Mouse (Mus musculus) testis, adult 2 months (tissue): ENCODE results near the gene Olfm2. TPM values are rescaled to one million over a fixed set of nuclear protein-coding genes. Genes with fewer than 3 reads are reported as not detected.
A peak's percentile ranks its signal among the peaks of the same experiment; 100 is the strongest.

ENCODE experiments used
- H3K27ac ChIP-seq: fragments of 200-500 bp; 2 replicates; pipeline ENCODE4 v1.5.1; 2012; ENCODE audit warnings: low read depth, low read length; ENCODE audit not compliant: control insufficient read depth, insufficient read depth
- H3K27me3 ChIP-seq: fragments of 200-500 bp; 2 replicates; pipeline ENCODE4 v1.6.1; 2012; ENCODE audit warnings: mild to moderate bottlenecking, low read length, moderate library complexity; ENCODE audit not compliant: control insufficient read depth, insufficient read depth
- H3K36me3 ChIP-seq: fragments of 200-500 bp; 2 replicates; pipeline ENCODE4 v1.6.1; 2012; ENCODE audit warnings: mild to moderate bottlenecking, low read length; ENCODE audit not compliant: control insufficient read depth, insufficient read depth
- H3K4me1 ChIP-seq: fragments of 200-500 bp; 2 replicates; pipeline ENCODE4 v1.6.1; 2012; ENCODE audit warnings: low read length; ENCODE audit not compliant: control insufficient read depth, insufficient read depth
- H3K4me3 ChIP-seq: fragments of 200-500 bp; 2 replicates; pipeline ENCODE4 v1.5.1; 2012; ENCODE audit warnings: low read depth, mild to moderate bottlenecking, low read length, moderate library complexity, mixed read lengths; ENCODE audit not compliant: control insufficient read depth
- CTCF ChIP-seq: fragments of 200-500 bp; IDR thresholded peaks from 2 replicates; pipeline ENCODE4 v1.5.1; 2012; ENCODE audit warnings: low read depth, mild to moderate bottlenecking, inconsistent platforms, low read length, moderate library complexity; ENCODE audit not compliant: control insufficient read depth, insufficient read depth, insufficient replicate concordance
- POLR2A ChIP-seq: fragments of 200-500 bp; IDR thresholded peaks from 2 replicates; pipeline ENCODE4 v1.6.1; 2012; ENCODE audit warnings: low read depth, mild to moderate bottlenecking, inconsistent platforms, low read length, moderate library complexity; ENCODE audit not compliant: control insufficient read depth
- polyA plus RNA-seq: library from polyadenylated mRNA; depleted of rRNA; stranded (reverse); fragments of >200 nt; gene quantifications from 2 replicates; pipeline ENCODE4 v1.2.3, GENCODE M21; 2012

Olfm2 gene
- polyA plus RNA-seq, 1 experiment, result 3.2 TPM

DNA sequence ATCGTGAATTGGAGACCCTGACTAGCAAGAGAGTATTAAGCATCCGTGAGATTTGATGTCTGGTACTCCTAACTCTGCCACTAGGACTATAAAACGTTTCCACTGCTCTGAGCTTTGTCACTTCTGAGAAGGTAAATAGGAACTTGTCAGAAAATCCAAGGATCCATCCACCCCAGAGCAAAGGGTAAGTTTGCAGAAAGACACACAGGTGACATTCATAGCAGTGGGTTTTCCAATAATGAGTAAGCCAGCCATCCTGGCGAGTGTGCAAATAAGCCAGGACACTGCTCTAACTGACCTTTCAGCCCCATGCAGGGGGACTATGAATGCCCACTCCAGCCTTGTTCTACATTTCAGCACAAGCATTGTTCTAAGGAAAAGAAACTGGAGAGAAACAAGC, 14.4 kb downstream of the Olfm2 start:
- Histone ChIP-seq H3K36me3 (no peaks in the 10 kb centered on the region), H3K27me3 (no peaks in the 10 kb centered on the region; the same call in 1 of the 2 replicates), H3K27ac (no peak overlapping the region), H3K4me1 (peaks cover 6% of the 10 kb centered on the region; the same call in 1 of the 2 replicates), H3K4me3 (no peak overlapping the region)
- TF ChIP-seq CTCF (no peak), POLR2A (no peak)

DNA sequence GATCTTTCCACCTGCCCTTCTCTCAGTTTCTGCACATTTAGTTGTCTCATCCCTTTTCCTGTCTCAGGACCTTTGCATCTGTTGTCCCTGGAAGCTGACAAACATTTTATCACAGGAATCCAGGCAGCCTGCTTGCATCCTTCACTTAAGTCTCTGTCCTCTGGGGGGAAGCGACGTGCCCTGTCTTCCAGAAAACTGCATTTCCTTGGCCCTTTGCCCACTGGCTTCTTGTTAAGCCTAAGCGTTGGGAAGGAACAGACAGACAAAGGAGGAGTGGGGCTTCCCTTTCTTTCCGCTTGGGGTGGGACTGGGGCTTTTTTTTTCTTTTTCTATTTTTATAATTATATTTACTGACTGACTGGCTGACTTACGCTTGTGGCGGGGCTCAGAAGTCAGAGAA, 16.7 kb downstream of the Olfm2 start:
- H3K4me3 ChIP-seq, result no peak overlapping the region
- H3K4me1 ChIP-seq, result peaks cover 13% of the 10 kb centered on the region
- peaks cover 3% of the 10 kb centered on the region; the same call in 1 of the 2 replicates for H3K27me3 ChIP-seq
- no peak overlapping the region for H3K27ac ChIP-seq
- TF ChIP-seq CTCF (no peak), POLR2A (no peak)
- no peaks in the 10 kb centered on the region for H3K36me3 ChIP-seq

DNA sequence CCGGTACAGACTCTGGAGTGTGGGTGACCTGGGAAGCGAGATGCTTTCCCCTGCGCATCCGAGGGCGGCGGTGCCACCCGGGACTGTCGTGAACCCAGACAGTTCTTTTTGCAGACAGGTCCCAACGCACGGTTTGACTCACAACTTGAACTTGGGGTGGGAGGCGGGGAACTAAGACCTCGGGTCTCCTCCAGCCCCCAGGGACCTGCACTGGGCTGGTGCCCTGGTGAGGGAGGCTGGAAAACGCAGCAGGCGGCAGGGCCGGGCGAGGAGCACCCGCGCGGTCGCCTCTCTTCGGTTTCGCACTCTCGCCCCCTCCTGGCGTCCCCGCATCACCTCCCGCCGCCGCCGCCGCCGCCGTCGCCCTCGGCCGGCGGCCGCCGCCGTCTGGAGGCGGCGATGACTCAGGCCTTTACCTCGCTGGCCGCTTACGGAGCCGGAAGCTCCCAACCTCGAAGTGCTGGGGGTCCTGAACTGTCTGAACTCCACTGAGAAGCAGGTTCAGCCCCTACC, 18.5 kb downstream of the Olfm2 start:
- no peaks in the 10 kb centered on the region for H3K36me3 ChIP-seq
- TF ChIP-seq CTCF, result no peak
- no peak for TF ChIP-seq POLR2A
- H3K27ac ChIP-seq, result no peak overlapping the region
- H3K4me1 ChIP-seq, result peaks cover 13% of the 10 kb centered on the region
- peak overlapping the region; percentile 51 for H3K4me3 ChIP-seq
- peaks cover 3% of the 10 kb centered on the region; the same call in 1 of the 2 replicates for H3K27me3 ChIP-seq

DNA sequence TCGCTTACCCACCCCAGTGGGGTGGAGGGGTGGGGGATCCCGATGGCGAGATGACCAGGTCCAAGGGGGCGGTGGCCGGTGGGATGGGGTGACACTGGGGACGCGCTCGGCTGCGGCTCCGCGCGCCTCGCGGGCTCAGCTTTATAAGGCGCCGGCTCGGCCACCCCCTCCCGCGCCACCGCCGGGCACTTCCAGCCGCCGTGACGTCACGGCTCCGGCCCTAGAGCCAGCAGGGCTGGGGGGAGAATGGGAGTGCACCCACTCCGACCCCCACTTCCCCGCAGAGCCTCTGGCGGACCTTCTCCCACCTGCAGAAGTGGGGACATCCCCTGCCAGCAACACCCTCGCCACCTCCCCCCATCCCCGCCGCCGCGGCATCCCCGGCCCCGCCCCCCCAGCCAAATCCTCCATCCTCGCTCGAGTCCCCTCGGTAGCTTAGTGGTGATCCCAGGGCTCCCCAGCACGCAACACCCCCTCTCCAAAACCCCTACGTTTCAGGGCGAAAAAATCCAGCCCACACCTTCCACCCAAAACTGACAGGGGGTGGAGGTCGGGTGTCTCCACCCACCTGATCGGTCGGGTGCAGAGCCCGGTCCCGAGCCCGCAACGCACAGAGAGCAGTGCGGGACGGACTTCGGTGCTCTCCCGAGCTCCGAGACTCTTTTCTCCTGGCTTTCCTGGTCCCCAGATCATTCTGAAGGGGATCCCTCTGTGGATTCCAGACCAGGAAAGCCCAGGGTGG, 19.1 kb downstream of the Olfm2 start:
- H3K27ac ChIP-seq, result no peak overlapping the region
- peaks cover 3% of the 10 kb centered on the region; the same call in 1 of the 2 replicates for H3K27me3 ChIP-seq

GRCm38 (mm10) chr9:20726134-20726858, 19.9 kb downstream of the Olfm2 start:
- Histone ChIP-seq H3K4me3 (peak overlapping the region; percentile 32), H3K4me1 (peaks cover 13% of the 10 kb centered on the region), H3K36me3 (no peaks in the 10 kb centered on the region), H3K27ac (no peak overlapping the region), H3K27me3 (peaks cover 3% of the 10 kb centered on the region; the same call in 1 of the 2 replicates)
- TF ChIP-seq CTCF, result no peak
- no peak for TF ChIP-seq POLR2A

More for the DNA sequence above, 19.1 kb downstream of the Olfm2 start:
- peak overlapping the region; percentile 51 for H3K4me3 ChIP-seq
- TF ChIP-seq CTCF (no peak), POLR2A (no peak)
- H3K36me3 ChIP-seq, result no peaks in the 10 kb centered on the region
- H3K4me1 ChIP-seq, result peaks cover 13% of the 10 kb centered on the region

- Histone ChIP-seq H3K27ac (no peak overlapping the region), H3K4me3 (no peak overlapping the region), H3K4me1 (peaks cover 6% of the 10 kb centered on the region), H3K27me3 (0 out of 2 replicates have a peak, but pooled peaks cover 3% of the 10 kb centered on the region), H3K36me3 (no peaks in the 10 kb centered on the region)
- no peak for TF ChIP-seq CTCF
- TF ChIP-seq POLR2A, result no peak
Measured at GRCm38 (mm10) chr9:20721582-20721981, 24.6 kb downstream of the Olfm2 start.

DNA sequence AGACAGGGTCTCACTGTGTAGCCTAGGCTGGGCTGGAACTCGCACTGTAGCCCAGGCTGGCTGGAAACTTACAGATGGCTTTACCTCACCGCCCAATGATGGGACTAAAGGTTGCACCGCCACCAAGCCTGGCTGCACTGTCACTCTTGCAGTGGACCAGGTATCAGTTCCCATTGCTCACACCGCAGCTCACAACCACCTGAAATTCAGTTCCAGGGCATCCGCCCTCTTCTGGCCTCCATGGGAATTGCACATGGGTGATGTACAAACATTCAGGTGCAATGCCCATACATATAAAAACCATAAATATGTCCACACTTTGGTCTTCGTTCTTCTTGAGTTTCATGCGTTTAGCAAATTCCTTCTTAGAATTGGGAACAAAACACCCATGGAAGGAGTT, 30.8 kb downstream of the Olfm2 start:
- Histone ChIP-seq H3K27ac (no peak overlapping the region), H3K4me1 (no peaks in the 10 kb centered on the region)
- TF ChIP-seq CTCF (peak; percentile 54; the same call in 1 of the 2 replicates), POLR2A (no peak)

More for the DNA sequence above, 30.8 kb downstream of the Olfm2 start:
- H3K27me3 ChIP-seq, result no peaks in the 10 kb centered on the region
- H3K4me3 ChIP-seq, result no peak overlapping the region
- H3K36me3 ChIP-seq, result no peaks in the 10 kb centered on the region
